Mouse (Mus musculus) liver, embryonic 16.5 days (tissue): Measurements from ENCODE around the gene Maged1. TPM values are rescaled to one million over a fixed set of nuclear protein-coding genes. Genes with fewer than 3 reads are reported as not detected.

ENCODE experiments used
- polyA plus RNA-seq: library from polyadenylated mRNA; unstranded; fragments of >200 nt; fragmentation: Nextera tagmentation; extraction: Ambion mirVana; gene quantifications from 2 replicates; pipeline ENCODE4 v1.2.1, GENCODE M21; 2015

Maged1 gene
- polyA plus RNA-seq, 1 experiment from 2014 or later: 84.6 TPM

Other genes with a start within 250 kb of the Maged1 start
- not detected in 2 replicates for gene Fam90a1b, start 175.4 kb downstream of the Maged1 start, polyA plus RNA-seq
- 40.5 and 45.1 TPM in 2 replicates for gene Apoo, start 175.0 kb downstream of the Maged1 start, polyA plus RNA-seq
- 0.65 and 0.72 TPM in 2 replicates for gene Gspt2, start 93.9 kb upstream of the Maged1 start, polyA plus RNA-seq
- 0.15 and 0.16 TPM in 2 replicates for gene Zxdb, start 182.4 kb upstream of the Maged1 start, polyA plus RNA-seq